Comparison of ENCODE assay signal across 24 mouse cellular contexts in genomic region chr10:110806471-110806870, GRCm38 (mm10).
DNase-seq lines count a peak whose midpoint lies in the region; ATAC-seq and TF ChIP-seq lines count a peak whose summit lies in the region.
"Had no signal": no experiment of that assay in that cellular context is flagged by ENCODE, and none has a peak within 500 bp of the region (broad histone marks: within the 10 kb centered on the region; RNA-seq: fewer than 3 reads in every experiment).

No protein-coding gene starts in this region.

- H3K9ac ChIP-seq in lung, embryonic 14.5 days = no peak overlapping the region
- no peak overlapping the region for H3K9ac ChIP-seq in embryonic facial prominence, embryonic 12.5 days
- H3K9ac ChIP-seq in limb, embryonic 12.5 days (replicated peaks) = no peak overlapping the region
- H3K9ac ChIP-seq: forebrain, embryonic 12.5 days; heart, embryonic 15.5 days; hindbrain, embryonic 15.5 days; intestine, embryonic 15.5 days; liver, embryonic 12.5 days had no signal

- H3K4me2 ChIP-seq in lung, embryonic 14.5 days = no peak overlapping the region
- no peak overlapping the region for H3K4me2 ChIP-seq in embryonic facial prominence, embryonic 12.5 days (replicated peaks)
- no peak overlapping the region for H3K4me2 ChIP-seq in limb, embryonic 12.5 days
- H3K4me2 ChIP-seq: forebrain, embryonic 12.5 days; heart, embryonic 15.5 days; hindbrain, embryonic 15.5 days; intestine, embryonic 15.5 days; liver, embryonic 12.5 days had no signal

- no peak for TF ChIP-seq CTCF in lung, embryonic 14.5 days (IDR thresholded peaks at IDR 0.05; ENCODE audit: low read depth)

- H3K4me3 ChIP-seq in lung, embryonic 14.5 days (ENCODE audit: low read depth, low read length) = no peak overlapping the region
- H3K4me3 ChIP-seq in embryonic facial prominence, embryonic 12.5 days = no peak overlapping the region
- no peak overlapping the region for H3K4me3 ChIP-seq in limb, embryonic 12.5 days (replicated peaks)
- H3K4me3 ChIP-seq: forebrain, embryonic 12.5 days; gastrocnemius, adult 2 months; heart, embryonic 15.5 days; hindbrain, embryonic 15.5 days; intestine, embryonic 15.5 days; layer of hippocampus, adult 2 months; liver, embryonic 12.5 days had no signal

- H3K4me1 ChIP-seq in lung, embryonic 14.5 days (ENCODE audit: insufficient read depth) = no peaks in the 10 kb centered on the region
- peaks cover 25% of the 10 kb centered on the region for H3K4me1 ChIP-seq in embryonic facial prominence, embryonic 12.5 days
- H3K4me1 ChIP-seq in limb, embryonic 12.5 days (replicated peaks) = peaks cover 38% of the 10 kb centered on the region
- H3K4me1 ChIP-seq: forebrain, embryonic 12.5 days; hindbrain, embryonic 15.5 days; intestine, embryonic 15.5 days; liver, embryonic 12.5 days had no signal

- DNase-seq in lung, embryonic 14.5 days = peak; percentile 29
- DNase-seq in lung, postnatal 4 days = no peak
- DNase-seq in embryo, embryonic 10.5 days (ENCODE audit: low spot score) = peak; percentile 45
- DNase-seq in right cerebral cortex, postnatal 25 days = no peak
- no peak for DNase-seq in thymus, adult 18-20 months
- DNase-seq: adrenal gland, postnatal 25 days; cerebellum, adult 9-11 months; gastrocnemius, adult 2 months; heart, postnatal 36 days; kidney, adult 8-10 months; kidney, postnatal 14 days; layer of hippocampus, postnatal 36 days; lung, adult 18-20 months; spleen, adult 18-20 months; thymus, postnatal 14 days had no signal

- H3K27ac ChIP-seq in lung, embryonic 14.5 days (ENCODE audit: low read depth) = no peak overlapping the region
- H3K27ac ChIP-seq in embryonic facial prominence, embryonic 12.5 days = no peak overlapping the region
- H3K27ac ChIP-seq in limb, embryonic 12.5 days = peak overlapping the region; percentile 60
- H3K27ac ChIP-seq: forebrain, embryonic 12.5 days; gastrocnemius, adult 2 months; heart, embryonic 15.5 days; hindbrain, embryonic 15.5 days; intestine, embryonic 15.5 days; layer of hippocampus, adult 2 months; liver, embryonic 12.5 days had no signal

- H3K9me3 ChIP-seq in lung, embryonic 14.5 days (ENCODE audit: low read depth, low read length) = no peaks in the 10 kb centered on the region
- H3K9me3 ChIP-seq in embryonic facial prominence, embryonic 12.5 days = no peaks in the 10 kb centered on the region
- no peaks in the 10 kb centered on the region for H3K9me3 ChIP-seq in limb, embryonic 12.5 days
- H3K9me3 ChIP-seq: forebrain, embryonic 12.5 days; heart, embryonic 15.5 days; hindbrain, embryonic 15.5 days; intestine, embryonic 15.5 days; liver, embryonic 12.5 days had no signal

- H3K27me3 ChIP-seq in lung, embryonic 14.5 days (ENCODE audit: insufficient read depth, low read length) = no peaks in the 10 kb centered on the region
- no peaks in the 10 kb centered on the region for H3K27me3 ChIP-seq in embryonic facial prominence, embryonic 12.5 days
- H3K27me3 ChIP-seq in limb, embryonic 12.5 days = no peaks in the 10 kb centered on the region
- H3K27me3 ChIP-seq: forebrain, embryonic 12.5 days; heart, embryonic 15.5 days; hindbrain, embryonic 15.5 days; intestine, embryonic 15.5 days; liver, embryonic 12.5 days had no signal

- H3K36me3 ChIP-seq in lung, embryonic 14.5 days (ENCODE audit: insufficient read depth) = no peaks in the 10 kb centered on the region
- H3K36me3 ChIP-seq in embryonic facial prominence, embryonic 12.5 days = no peaks in the 10 kb centered on the region
- H3K36me3 ChIP-seq in limb, embryonic 12.5 days = no peaks in the 10 kb centered on the region
- H3K36me3 ChIP-seq: forebrain, embryonic 12.5 days; heart, embryonic 15.5 days; hindbrain, embryonic 15.5 days; intestine, embryonic 15.5 days; liver, embryonic 12.5 days had no signal

- peak; percentile 30; the same call in 1 of the 2 replicates for ATAC-seq in lung, embryonic 14.5 days (ENCODE audit: insufficient read depth)
- ATAC-seq in embryonic facial prominence, embryonic 12.5 days (ENCODE audit: insufficient number of reproducible peaks, insufficient read depth, low FRiP score, low TSS enrichment) = 0 out of 2 replicates have a peak, but pooled peaks have one; percentile 57
- ATAC-seq in limb, embryonic 12.5 days (ENCODE audit: insufficient number of reproducible peaks, insufficient read depth, low FRiP score, low TSS enrichment, low read depth) = no peak; the same call in 1 of the 2 replicates
- ATAC-seq in activated CD4-positive, CD25-positive, alpha-beta regulatory T cell, adult 4 months = no peak
- ATAC-seq: intestine, embryonic 15.5 days; liver, embryonic 12.5 days had no signal

- 72% methylated on average over 8 of the region's 8 CpGs for WGBS in lung, embryonic 14.5 days
- 35% methylated on average over 8 of the region's 8 CpGs for WGBS in embryonic facial prominence, embryonic 12.5 days
- 37% methylated on average over 8 of the region's 8 CpGs for WGBS in limb, embryonic 12.5 days

Comparison
In these comparisons a context has a peak if more than half of its experiments do, and no peak if none do; other contexts are left out.
1. DNase-seq: peak in lung, embryonic 14.5 days (single experiment) and embryo, embryonic 10.5 days (single experiment); none in lung, postnatal 4 days (0 of 2), right cerebral cortex, postnatal 25 days (single experiment) and thymus, adult 18-20 months (0 of 2).
2. ATAC-seq: peak in lung, embryonic 14.5 days (single experiment) and embryonic facial prominence, embryonic 12.5 days (single experiment); none in limb, embryonic 12.5 days (single experiment) and activated CD4-positive, CD25-positive, alpha-beta regulatory T cell, adult 4 months (single experiment).